Mouse (Mus musculus) olfactory bulb, adult 2 months (tissue): ENCODE measurements around the gene Rps16.

Source experiments
- CTCF ChIP-seq: fragments of 200-500 bp; IDR thresholded peaks from 2 replicates; pipeline ENCODE4 v1.5.1; 2012; ENCODE audit warnings: low read depth, mild to moderate bottlenecking, low read length, moderate library complexity; ENCODE audit not compliant: insufficient read depth
- POLR2A ChIP-seq: fragments of 200-500 bp; IDR thresholded peaks from 2 replicates; pipeline ENCODE4 v1.6.1; 2012; ENCODE audit warnings: mild to moderate bottlenecking, low read depth, low read length, moderate library complexity; ENCODE audit not compliant: insufficient read depth

DNA sequence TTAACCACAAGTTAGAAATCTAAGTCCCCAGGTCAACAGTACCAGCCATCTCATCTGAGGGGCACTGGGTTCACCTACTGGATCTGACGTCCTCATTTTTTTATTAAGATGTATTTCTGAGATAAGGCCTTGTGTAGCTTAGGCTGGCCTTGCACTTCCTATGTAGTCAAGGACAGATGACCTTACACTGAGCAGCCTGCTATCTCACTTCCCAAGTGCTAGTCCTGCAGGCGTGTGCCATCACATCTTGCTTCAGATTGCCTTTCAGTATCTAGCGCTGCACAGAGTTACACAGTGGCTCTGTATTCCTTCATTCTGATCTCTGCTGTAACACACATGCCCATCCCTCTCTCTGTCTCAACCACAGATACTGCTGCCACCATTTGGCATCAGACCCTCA is 32.4 kb upstream of the Rps16 start:
- TF ChIP-seq CTCF (no peak), POLR2A (no peak)
